Mouse (Mus musculus): ENCODE results near the gene Adrm1.
"Not testable (repeated sequence)": the region's sequence is repeated elsewhere in the genome, so short reads cannot be mapped to it uniquely, and the experiment has no call there.

Adrm1 gene

DNA sequence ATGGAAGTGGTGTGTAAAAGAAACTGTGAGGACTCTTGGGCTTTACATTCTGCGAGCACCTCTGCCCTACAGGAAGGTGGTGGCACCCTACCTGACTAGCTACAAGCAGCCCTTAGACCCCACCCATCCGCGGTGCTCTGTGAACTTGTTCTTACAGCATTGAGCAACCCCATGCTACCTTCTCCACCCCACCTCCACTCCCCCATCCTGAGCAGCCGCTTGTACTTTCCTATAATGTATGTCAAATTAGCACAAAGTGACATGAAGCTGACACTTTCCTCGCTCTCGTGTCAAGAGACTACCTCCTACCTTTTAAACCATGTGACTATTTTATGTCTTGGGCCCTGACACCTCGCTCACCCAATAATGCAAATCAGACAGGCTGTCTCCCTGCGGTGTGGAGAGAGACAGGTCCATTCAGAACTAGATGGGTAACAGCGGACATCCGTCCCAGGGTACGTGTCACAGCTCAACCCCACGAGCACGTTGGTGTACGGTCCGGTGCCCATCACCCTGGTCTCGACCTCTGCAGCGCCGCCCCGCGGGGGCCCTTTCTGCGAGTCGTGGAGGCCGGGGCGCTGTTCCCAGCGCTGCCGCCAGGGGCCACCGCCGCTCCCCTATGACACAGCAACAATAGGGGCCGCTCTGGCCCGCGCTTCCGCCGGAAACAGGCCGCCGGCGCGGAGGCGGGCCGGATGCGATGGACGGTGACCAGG lies at the start of gene Adrm1:
Gene Adrm1, plus strand, starts transcription at position 680 of the 716 bp plus-strand sequence.
- DNase-seq (ENCODE audit: low read depth, low spot score), result peak; percentile 92

DNA sequence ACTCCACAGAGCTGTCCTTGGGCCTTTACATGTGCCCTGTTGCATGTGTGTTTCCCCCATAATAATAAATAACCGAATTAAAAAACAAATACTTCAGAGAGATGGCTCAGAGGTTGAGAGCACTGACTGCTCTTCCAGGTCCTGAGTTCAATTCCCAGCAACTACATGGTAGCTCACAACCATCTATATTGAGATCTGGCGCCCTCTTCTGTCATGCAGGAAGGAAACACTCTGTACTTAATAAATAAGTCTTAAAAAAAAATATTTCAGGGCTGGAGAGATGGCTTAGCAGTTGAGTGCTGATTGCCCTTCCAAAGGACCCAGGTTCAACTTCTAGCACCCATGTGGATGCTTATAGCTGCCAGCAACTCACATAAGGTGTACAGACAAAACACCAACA lies 47.1 kb upstream of the Adrm1 start:
- no peak for DNase-seq (ENCODE audit: low read depth, low spot score)

DNA sequence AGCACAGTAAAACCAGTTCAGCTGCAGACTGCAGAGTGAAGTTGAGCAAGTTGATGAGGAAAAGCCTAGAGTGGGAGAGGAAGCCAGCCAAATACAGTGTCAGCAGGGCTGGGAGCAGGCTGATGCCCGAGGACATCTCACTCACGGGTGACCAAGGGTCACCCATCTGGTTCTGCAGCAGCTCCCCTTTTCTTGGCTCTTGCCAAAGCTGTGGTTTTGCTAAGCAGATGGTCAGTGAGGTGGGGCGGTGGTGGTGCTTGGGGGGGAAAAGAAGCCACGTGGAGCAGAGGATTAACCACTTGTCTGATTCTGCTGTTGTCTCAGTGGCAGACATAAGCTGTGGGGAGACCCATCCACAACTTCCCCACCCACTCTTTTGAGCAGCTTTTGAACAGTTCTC lies 45.1 kb upstream of the Adrm1 start:
- DNase-seq (ENCODE audit: low read depth, low spot score), result no peak

DNA sequence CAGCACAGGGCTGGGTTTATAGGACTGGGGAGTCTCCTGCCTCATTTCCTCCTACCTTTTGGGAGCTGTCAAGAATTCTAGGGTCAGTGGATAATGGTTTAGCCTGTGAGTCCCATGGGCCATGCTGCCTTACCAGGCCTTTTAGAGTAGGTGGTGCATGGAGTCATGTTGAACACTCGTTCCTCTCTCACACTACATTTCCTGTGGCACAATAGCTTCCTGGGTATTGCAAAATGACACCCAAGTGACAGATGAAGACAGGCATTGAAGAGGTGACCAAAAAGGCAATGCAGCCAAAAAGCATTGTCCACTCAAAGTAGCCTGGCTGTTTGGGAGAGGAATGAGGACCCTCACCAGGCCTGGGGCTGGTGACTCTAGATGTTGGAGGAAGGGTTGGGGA lies 43.6 kb upstream of the Adrm1 start:
- DNase-seq (ENCODE audit: low read depth, low spot score), result no peak

DNA sequence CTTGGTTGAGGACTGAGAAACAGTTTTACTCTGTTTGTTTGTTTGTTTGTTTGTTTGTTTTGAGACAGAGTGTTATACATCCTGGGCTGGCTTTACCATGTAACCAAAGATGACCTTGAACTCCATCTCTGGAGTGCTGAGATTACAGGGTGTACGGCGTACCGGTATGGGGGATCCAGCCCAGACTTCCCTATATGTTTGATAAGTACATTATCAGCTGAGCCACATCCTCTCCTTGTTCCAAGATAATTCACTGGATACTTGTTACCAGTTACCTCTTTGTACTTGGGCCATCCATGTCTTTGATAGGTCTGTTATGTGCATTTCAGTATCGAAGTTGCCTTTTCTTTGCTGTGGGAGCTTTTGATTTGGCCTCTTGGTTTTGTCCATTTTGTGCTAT lies 38.1 kb upstream of the Adrm1 start:
- no peak for DNase-seq (ENCODE audit: low read depth, low spot score)

DNA sequence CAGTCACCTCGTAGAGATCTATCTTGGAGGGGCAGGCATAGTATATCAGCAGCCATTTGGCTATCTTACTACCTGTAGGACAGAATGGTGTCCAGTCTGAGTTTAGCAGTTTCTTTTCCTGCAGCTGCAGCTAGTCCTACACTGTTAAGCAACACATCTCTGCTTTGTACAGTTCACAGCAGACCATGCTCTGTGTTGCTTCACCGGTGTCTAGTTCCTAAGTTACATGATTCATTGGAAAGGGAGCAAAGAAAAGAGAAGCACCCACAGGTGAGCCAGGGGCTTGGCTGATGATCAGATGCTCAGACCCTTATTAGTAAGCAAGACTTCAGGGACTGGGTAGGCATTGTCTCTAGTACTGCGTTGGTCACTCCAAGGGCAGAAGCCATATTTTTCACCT lies 37.4 kb upstream of the Adrm1 start:
- no peak for DNase-seq (ENCODE audit: low read depth, low spot score)

DNA sequence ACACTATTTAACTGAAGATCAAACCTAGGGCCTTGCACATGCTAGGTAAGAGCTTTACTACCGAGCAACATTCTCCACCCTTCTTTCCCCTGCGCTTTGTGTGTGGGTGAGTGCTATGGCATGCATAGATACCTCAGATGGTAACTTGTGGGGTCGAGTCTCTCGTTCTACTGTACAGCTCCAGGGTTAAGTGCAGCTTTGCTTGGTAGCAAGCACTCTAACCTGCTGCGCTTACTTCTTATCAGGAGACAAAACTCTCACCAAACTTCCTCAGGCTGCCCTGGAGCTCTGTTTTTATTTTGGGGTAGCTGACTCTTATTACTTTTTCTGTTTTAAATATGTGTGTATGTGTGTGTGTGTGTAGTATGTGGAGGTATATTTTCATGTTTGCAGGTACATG lies 35.9 kb upstream of the Adrm1 start:
- no peak for DNase-seq (ENCODE audit: low read depth, low spot score)

DNA sequence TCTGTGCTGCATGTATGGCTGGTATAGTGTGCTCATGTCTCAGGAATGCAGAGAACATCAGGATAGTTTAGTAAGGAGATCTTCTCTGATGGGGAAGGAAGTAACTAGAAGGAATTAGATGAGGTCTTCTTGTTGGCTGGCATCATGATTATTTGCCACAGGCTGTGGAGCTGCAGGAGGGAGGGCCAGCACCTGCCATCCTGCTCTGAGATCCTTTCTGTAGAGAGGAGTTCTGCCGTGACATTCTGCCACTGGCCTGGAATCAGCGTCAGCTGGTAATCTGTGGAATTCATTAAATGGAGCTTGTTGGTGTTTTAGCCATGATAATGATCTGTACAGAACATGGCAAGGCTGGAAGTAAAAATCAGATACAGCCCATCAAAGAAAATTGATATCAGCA lies 25.2 kb upstream of the Adrm1 start:
- DNase-seq (ENCODE audit: low read depth, low spot score), result no peak

DNA sequence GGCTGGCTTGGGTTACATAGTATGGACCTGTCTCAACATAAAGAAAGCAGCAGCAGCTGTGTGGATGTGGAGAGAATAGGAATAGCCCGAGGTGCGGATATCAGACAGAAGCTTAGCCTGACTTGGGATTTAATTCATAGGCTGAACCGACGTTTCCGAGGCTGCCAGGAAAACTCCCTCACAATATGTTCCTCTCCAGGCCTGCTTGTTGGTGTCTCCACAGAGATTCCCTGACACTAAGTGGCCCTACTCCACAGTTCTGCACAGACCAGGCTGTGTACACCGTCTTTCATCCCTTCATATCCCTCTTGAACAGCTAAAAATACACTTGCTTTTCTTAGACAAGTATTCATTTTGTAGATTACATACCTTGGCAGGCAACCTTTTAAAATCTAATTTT lies 23.9 kb upstream of the Adrm1 start:
- DNase-seq (ENCODE audit: low read depth, low spot score), result no peak

DNA sequence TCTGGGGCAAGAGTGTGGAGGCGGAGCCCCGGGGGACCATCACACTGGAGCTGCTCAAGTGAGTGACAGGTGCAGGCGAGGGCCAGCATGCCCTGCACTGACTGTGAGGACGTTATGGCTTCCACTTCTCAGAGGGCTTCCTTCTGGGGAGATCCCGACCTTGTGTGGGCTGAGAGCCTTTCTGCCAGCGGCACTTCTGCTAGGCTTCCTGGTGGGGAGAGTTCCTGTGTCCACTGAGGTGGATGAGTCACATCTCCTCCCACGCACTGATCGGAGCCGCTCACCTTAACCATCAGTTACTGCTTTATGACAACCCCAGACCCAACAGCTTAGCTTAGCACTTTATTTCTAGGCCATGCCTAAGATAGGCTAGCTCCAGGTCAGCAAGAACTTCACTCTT lies 22.7 kb upstream of the Adrm1 start:
- DNase-seq (ENCODE audit: low read depth, low spot score), result no peak

DNA sequence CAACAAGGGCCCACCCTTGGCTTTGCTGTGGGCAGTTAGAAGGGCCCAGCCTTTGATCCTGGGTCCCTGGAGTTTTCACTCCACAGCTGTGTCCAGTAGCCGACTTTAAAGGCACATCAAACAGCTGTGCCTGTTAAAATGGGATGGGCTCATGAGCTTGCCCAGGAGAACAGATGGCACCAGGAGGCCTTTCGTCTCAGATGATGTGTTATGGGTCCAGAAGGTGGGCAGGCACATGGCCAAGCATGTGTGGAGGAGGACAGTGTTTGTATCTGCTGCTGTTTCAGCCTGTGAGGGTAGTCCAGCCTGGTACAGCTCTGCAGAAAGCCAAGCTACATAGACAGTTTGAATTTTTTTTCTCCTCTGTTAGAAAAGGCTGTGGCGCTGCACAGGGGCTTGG lies 16.5 kb upstream of the Adrm1 start:
- DNase-seq (ENCODE audit: low read depth, low spot score), result no peak

DNA sequence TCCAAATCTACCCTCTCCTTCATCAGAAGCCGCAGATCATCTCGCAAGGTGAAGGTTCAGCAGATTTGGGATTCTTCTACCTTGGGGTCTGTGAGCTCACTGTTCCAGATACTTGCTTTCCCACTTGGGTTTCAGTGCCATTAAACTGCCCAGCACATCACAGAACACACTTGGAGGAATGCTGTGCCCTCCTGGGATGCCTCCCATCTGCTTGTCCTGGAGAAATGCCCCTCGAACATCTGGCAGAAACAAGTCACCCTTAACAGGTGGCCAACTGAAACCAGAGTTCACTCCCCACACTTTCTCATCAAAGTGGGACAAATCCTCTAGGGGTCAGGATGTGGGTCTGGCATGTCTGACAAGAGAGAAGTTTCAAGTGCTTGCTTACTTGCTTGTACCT lies 12.7 kb upstream of the Adrm1 start:
- no peak for DNase-seq (ENCODE audit: low read depth, low spot score)

DNA sequence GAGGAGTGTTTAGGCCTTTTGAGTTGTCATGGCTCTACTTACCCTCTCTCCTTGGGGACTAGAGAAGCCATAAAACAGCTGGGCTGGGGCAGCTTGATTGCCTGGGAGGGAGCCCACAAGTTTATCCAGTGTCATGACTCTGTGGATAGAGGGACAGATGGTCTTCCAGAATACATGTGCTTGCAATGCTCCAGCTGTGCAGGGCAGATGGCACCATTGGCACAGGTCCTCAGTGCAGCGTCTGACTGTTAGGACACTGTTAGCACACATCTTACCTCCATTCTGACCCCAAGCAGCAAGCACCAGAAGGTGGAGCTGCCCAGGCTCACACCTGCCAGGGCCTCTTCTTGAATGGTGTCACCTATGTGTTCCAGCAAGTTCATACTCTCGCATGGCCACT lies 5.4 kb upstream of the Adrm1 start:
- no peak for DNase-seq (ENCODE audit: low read depth, low spot score)

DNA sequence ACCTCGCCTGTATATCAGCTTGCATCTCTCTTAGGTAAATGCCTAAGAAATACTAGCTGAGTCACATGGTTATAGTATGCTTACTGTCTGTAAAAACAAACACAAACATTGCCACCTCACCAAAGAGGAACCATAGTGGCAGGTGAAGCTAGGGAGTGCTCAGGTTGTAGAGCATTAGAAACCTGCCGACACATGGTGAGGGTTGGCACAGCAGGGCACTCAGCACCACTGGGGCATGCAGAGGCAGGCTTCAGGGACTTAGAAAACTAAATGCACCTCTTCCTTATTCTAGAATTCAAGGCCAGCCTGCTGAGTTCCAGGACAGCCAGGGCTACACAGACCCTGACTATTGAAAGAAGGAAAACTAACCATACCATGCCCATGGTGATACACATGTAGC lies 4.4 kb upstream of the Adrm1 start:
- DNase-seq (ENCODE audit: low read depth, low spot score), result no peak

DNA sequence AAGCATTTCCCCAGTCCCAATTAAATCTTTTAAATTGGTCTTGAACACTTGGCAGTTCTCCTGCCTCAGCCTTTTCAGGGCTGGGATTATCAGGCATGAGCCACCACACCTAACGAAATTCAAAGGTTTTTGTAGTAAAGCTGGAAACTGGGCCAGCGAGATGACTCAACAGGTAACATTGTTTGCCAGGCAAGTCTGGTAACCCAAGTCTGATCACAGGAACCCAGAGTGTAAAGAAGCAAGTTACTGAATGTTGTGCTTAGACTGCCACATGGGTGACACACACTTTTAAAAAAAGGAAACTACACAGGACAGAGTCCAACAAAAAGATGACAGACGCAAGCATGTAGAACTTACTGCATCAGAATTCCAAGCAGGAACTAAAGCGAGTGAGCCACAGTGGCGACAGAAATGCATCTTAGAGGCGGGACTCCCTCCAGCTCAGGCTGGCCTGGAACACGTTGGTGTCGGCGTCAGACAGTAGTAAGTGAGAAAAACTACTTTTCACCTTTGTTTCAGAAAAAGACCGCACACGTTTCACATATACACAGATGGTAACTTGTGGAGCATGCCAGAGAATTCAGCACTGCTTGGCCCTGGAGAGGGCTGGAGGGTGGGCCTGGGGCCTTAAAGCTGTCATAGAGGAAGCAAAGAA lies 1.0 kb upstream of the Adrm1 start:
- no peak for DNase-seq (ENCODE audit: low read depth, low spot score)

DNA sequence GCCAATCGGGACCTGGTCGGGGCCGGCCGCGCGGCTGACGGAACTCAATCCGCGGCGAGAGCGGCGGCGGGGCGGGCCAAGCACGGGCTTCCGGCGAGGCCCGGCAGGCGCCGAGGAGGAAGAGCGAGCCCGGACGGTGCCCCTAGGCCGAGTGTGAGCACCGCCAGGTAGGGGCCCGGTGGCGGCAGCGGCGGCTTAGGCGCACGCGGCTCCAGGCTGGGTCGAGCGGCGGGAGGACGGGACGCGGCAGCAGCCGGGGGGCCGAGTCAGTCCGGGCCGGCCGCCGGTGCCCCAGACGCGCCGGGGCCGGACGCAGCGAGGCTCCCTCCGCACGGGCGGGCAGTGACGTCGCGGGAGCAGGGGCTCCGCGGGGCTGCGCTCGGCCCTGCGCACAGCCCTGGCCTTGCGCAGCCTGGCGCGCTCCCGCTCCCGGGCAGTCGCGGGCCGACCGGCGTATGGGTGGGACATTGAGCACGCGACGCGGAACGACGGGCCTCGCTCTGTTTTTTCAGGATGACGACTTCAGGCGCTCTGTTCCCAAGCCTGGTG lies 311 bp downstream of the Adrm1 start:
- DNase-seq (ENCODE audit: low read depth, low spot score), result no peak

DNA sequence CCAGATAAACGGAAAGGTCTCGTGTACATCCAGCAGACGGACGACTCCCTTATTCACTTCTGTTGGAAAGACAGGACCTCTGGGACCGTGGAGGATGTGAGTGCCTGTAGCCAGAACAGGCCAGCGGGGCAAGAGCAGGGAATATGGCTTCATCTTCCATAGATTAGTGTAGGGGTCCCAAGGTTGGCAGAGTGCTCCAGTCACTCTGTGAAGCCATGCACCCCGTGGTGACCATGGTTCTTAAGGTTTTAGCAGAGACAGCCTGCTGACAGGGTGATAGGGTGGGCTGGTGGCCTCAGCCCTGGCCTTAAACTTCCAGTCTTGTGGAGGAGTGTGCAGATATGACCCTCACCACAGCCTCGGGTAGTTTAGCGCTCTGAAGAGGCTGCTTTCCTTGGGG lies 867 bp downstream of the Adrm1 start:
- DNase-seq (ENCODE audit: low read depth, low spot score), result no peak

DNA sequence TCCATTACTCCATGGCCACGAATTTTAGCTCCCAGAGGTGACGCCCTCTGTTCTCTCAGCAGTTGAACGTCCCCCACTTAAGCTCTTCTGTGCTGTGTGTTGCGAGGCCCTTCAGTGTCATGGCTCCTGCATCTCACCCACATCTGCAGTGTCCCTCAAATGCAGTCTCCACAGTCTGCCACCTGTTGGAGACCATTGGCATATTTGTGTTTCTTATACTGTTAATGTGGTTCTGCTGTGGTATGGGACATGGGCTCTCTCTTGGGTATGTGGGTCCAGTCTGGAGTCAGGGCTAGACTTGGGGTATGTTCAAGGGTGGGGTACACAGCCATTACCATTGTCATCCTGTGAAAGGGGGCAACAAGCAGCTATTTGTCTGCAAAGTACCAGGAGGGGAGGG lies 1.9 kb downstream of the Adrm1 start:
- DNase-seq (ENCODE audit: low read depth, low spot score), result no peak

DNA sequence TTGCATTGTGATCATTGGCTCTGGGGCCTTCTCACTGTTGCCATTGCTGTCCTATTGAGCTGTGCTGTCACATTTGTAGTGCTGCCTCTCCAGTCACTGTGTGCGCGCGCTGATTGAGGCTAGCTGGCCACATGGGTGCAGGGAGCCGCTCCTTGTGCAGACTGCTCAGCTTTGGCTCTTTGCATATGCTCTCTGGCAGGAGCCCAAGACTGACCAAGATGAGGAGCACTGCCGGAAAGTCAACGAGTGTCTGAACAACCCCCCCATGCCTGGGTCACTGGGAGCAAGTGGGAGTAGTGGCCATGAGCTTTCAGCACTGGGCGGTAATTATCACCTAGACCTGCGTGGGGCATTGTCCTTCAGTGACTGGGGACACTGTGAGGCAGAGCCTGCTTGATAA lies 2.4 kb downstream of the Adrm1 start:
- not testable (repeated sequence) for DNase-seq (ENCODE audit: low read depth, low spot score)

DNA sequence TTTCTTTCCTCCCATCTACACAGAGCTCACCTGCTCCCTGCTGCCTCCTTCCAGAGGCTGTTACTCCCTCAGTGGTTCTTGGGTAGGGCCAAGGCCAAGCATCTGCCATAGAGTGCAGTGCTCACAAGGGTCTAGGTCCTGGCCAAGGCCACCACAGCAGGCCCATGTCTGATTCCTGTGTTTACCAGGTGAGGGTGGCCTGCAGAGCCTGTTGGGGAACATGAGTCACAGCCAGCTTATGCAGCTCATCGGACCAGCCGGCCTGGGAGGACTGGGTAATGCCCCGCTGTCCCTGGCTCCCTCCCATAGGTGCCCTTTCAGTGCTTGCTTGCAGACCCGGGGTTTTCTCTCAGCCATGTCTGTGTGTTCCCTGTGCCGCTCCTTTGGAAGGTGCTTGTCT lies 2.8 kb downstream of the Adrm1 start:
- DNase-seq (ENCODE audit: low read depth, low spot score), result no peak

DNA sequence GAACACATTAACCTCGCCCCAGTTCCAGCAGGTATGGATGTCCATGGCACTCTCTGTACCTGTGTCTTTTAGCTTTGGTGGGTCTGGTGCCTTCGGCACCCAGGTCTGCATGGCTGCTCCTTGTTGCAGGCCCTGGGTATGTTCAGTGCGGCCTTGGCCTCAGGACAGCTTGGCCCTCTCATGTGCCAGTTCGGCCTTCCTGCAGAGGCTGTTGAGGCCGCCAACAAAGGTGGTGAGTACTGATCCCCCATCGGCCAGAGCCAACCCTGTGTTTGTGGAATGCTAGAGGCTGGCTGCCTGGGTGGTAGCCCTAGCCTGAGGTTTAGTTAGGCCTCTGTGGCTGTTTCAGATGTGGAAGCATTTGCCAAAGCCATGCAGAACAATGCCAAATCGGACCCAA lies 4.4 kb downstream of the Adrm1 start:
- DNase-seq (ENCODE audit: low read depth, low spot score), result no peak

DNA sequence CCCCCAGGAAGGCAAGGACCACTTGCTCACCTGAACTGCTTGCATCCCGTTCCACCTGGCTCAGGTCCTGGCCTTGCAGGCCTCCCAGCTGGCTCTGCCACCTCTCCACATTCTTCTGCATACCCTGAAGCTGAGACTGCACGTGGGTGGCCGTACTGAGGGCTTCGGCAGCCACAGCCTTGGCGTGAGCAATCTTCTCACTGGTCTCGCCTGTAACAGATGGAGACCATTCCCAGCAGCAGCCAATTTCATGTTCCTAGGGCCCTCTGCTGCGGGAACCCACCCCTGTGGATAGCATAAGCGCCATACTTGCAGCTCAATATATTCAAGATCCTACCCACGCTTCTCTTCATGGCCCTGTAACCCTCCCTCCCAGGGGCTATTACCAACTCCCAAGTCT lies 10.3 kb downstream of the Adrm1 start:
- no peak for DNase-seq (ENCODE audit: low read depth, low spot score)

DNA sequence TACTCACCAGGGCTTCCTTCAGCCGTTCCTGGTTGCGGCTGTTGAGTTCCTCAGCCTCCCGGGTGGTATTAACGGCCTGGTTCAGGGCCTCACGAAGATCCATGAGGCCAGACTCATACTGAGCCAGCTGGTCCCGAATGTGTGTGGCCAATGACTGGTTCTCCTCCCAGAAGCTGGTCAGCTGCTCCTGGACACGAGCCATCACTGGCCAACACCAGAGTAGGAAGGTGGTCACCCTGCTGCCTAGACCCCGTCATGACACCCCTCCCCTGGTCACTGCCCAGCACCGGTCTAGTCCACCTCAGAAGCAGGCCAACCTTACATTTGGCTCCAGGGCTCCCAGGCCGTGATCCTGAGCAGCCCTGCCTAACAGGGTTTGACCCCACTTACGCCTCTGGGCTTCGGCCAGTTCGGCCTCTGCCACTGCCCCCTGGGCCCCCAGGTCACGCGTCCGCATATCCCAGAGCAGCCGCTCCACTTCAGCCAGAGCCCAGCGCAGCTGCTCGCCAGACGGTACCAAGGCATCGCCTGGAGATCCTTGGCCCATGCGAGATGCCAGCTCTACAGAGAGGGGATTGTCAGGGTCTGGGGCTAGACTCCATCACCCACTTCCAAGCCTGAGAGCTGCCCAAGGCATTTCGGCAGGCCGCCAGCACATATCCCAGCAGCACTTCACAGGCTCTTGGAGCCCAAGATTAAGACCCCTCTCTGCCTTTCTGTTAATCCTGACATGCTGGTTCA lies 12.9 kb downstream of the Adrm1 start:
- no peak for DNase-seq (ENCODE audit: low read depth, low spot score)
